Mouse (Mus musculus): ENCODE data around the gene Mybphl. TPM values are rescaled to one million over a fixed set of nuclear protein-coding genes. Genes with fewer than 3 reads are reported as not detected.

The Mybphl gene
- polyA plus RNA-seq, 1 experiment from 2014 or later: not detected

DNA sequence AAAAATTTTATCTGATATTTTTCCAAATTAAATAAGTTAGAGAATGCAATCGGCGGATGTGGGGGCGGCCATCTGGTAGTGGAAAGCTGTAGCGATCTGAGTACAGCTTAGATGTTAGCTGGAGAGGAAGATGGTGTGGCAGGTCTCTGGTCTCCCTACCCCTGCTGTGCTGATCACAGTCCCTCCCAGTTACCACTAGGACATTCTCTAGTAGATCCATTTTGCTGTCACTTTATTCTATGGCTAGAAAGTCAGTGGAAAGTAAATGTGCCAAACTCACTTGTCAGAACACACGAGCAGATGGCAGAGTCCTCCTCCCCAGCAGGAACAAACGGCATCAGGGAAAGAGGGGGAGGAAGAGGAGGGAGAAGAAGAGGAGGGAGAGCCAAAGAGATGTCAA, 6.3 kb upstream of the Mybphl start:
- peaks cover 42% of the 10 kb centered on the region for H3K36me3 ChIP-seq (ENCODE audit: control insufficient read depth, insufficient read depth, low read length)
- no peak overlapping the region for H3K9ac ChIP-seq (ENCODE audit: low read depth, low read length)
- H3K27me3 ChIP-seq (replicated peaks; ENCODE audit: control insufficient read depth, insufficient read depth, low read length): no peaks in the 10 kb centered on the region
- ATAC-seq (ENCODE audit: low read depth): no peak
- WGBS: 77% methylated on average over 6 of the region's 6 CpGs
- DNase-seq (ENCODE audit: low spot score): no peak
- H3K4me3 ChIP-seq (ENCODE audit: low read depth, low read length): no peak overlapping the region
- H3K4me2 ChIP-seq (ENCODE audit: low read depth, low read length): no peak overlapping the region
- peaks cover 6% of the 10 kb centered on the region; the same call in 1 of the 2 replicates for H3K4me1 ChIP-seq (ENCODE audit: control insufficient read depth, insufficient read depth, low read length)
- no peak overlapping the region for H3K27ac ChIP-seq (replicated peaks; ENCODE audit: low read depth, low read length)
- H3K9me3 ChIP-seq (ENCODE audit: control insufficient read depth, low read length): no peaks in the 10 kb centered on the region

DNA sequence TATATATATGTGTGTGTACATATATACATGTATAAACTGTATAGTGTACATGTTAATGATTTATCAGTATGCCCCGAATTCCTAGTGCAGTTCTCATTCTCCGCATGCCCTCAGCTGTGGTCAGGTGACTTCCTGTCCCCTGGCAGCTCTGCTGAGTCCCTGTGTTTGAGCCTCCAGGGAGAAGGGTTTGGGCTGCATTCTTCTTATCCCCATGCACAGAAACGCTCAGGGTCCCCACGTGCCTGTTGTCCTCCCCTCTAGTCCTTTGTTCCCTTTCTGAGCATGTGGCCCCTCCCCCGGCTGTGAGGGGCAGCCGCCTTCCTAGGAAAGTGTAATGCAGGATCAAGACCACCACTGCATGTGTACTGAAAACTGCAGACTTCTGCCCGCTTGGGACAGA, 3.8 kb upstream of the Mybphl start:
- Histone ChIP-seq H3K4me3 (ENCODE audit: low read depth, low read length) (no peak overlapping the region), H3K9me3 (ENCODE audit: control insufficient read depth, low read length) (no peaks in the 10 kb centered on the region), H3K4me2 (ENCODE audit: low read depth, low read length) (no peak overlapping the region), H3K27me3 (replicated peaks; ENCODE audit: control insufficient read depth, insufficient read depth, low read length) (no peaks in the 10 kb centered on the region), H3K4me1 (ENCODE audit: control insufficient read depth, insufficient read depth, low read length) (peaks cover 6% of the 10 kb centered on the region; the same call in 1 of the 2 replicates), H3K36me3 (ENCODE audit: control insufficient read depth, insufficient read depth, low read length) (peaks cover 17% of the 10 kb centered on the region), H3K27ac (replicated peaks; ENCODE audit: low read depth, low read length) (peak overlapping the region; percentile 13; the same call in 1 of the 2 replicates), H3K9ac (ENCODE audit: low read depth, low read length) (no peak overlapping the region)
- WGBS: 10% methylated on average over 7 of the region's 7 CpGs
- ATAC-seq (ENCODE audit: low read depth) (no peak; the same call in 1 of the 2 replicates), DNase-seq (ENCODE audit: low spot score) (peak; percentile 31)

DNA sequence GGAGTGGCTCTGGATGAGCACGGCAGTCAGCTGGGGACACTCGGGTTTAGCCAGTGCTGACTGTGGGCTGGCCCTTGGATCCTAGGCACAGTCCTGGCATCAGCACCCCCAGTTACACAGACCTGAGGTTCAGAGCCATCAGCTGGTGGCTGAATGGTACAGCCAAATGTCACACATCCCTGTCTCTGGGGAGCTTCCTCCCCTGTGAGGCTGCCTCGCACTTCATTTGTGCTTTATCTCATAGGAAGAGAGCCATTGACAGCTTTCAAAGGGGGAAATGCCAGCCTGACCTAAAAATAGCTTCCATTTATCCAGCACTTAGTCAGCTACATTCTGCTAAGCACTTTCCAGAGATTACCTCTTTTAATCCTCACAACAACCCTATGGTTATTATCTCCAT, 1.1 kb upstream of the Mybphl start:
- Histone ChIP-seq H3K27me3 (replicated peaks; ENCODE audit: control insufficient read depth, insufficient read depth, low read length) (no peaks in the 10 kb centered on the region), H3K36me3 (ENCODE audit: control insufficient read depth, insufficient read depth, low read length) (no peaks in the 10 kb centered on the region), H3K4me2 (ENCODE audit: low read depth, low read length) (no peak overlapping the region), H3K4me1 (ENCODE audit: control insufficient read depth, insufficient read depth, low read length) (peaks cover 6% of the 10 kb centered on the region; the same call in 1 of the 2 replicates), H3K9ac (ENCODE audit: low read depth, low read length) (no peak overlapping the region), H3K9me3 (ENCODE audit: control insufficient read depth, low read length) (no peaks in the 10 kb centered on the region), H3K27ac (replicated peaks; ENCODE audit: low read depth, low read length) (no peak overlapping the region), H3K4me3 (ENCODE audit: low read depth, low read length) (no peak overlapping the region)
- ATAC-seq (ENCODE audit: low read depth) (no peak), DNase-seq (ENCODE audit: low spot score) (no peak)
- 68% methylated on average over 3 of the region's 3 CpGs for WGBS

DNA sequence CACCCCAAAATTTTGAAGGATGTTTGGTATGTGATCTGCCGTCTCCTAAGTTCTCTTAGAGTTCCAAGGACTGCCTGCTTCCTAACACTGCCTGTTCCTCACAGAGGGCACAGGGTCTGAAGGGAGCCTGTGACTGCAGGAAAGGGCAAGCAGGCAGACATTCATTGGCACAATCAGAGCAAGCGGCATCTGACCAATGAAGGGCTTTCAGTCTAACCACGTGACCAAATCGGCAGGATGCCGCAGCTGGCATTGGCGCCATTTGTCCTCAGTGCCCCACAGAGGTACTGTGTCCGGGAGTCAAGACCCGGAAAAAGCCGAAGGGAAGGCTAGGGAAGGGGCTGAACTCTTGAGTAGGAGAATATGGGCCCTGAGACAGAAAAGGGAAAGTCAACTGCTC, 2.5 kb downstream of the Mybphl start:
- no peak overlapping the region for H3K9ac ChIP-seq (ENCODE audit: low read depth, low read length)
- WGBS: 66% methylated on average over 9 of the region's 9 CpGs
- DNase-seq (ENCODE audit: low spot score) (no peak), ATAC-seq (ENCODE audit: low read depth) (peak; percentile 16; the same call in 1 of the 2 replicates)
- H3K9me3 ChIP-seq (ENCODE audit: control insufficient read depth, low read length): no peaks in the 10 kb centered on the region
- no peak overlapping the region for H3K27ac ChIP-seq (replicated peaks; ENCODE audit: low read depth, low read length)
- no peaks in the 10 kb centered on the region for H3K27me3 ChIP-seq (replicated peaks; ENCODE audit: control insufficient read depth, insufficient read depth, low read length)
- no peak overlapping the region for H3K4me3 ChIP-seq (ENCODE audit: low read depth, low read length)
- H3K36me3 ChIP-seq (ENCODE audit: control insufficient read depth, insufficient read depth, low read length): no peaks in the 10 kb centered on the region
- H3K4me1 ChIP-seq (ENCODE audit: control insufficient read depth, insufficient read depth, low read length): peaks cover under 1% of the 10 kb centered on the region; the same call in 1 of the 2 replicates
- H3K4me2 ChIP-seq (ENCODE audit: low read depth, low read length): no peak overlapping the region

DNA sequence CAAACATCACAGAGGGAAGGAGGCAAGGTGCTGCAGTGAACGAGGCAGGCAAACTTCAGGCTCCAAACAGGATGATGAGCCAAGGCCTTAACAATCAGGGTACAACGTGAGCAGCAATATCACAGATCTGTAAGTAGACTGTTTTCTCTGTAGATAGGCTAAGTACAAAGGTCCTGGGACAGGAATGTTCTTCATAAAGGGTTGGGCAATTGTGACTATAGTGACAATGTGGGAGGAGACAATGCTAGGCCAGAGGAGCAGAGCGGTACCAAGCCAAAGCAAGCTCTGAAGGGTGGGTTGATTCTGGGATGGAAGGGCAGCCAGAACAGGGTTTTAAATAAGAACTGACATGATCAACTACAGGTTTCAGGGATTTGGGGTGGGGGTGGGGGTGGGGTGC, 3.1 kb downstream of the Mybphl start:
- H3K4me2 ChIP-seq (ENCODE audit: low read depth, low read length): no peak overlapping the region
- DNase-seq (ENCODE audit: low spot score): no peak
- no peak overlapping the region for H3K27ac ChIP-seq (replicated peaks; ENCODE audit: low read depth, low read length)
- no peak overlapping the region for H3K4me3 ChIP-seq (ENCODE audit: low read depth, low read length)
- ATAC-seq (ENCODE audit: low read depth): no peak
- no peaks in the 10 kb centered on the region for H3K36me3 ChIP-seq (ENCODE audit: control insufficient read depth, insufficient read depth, low read length)
- H3K4me1 ChIP-seq (ENCODE audit: control insufficient read depth, insufficient read depth, low read length): peaks cover 7% of the 10 kb centered on the region; the same call in 1 of the 2 replicates
- H3K9me3 ChIP-seq (ENCODE audit: control insufficient read depth, low read length): no peaks in the 10 kb centered on the region
- no peaks in the 10 kb centered on the region for H3K27me3 ChIP-seq (replicated peaks; ENCODE audit: control insufficient read depth, insufficient read depth, low read length)
- WGBS: 77% methylated on average over 3 of the region's 3 CpGs
- no peak overlapping the region for H3K9ac ChIP-seq (ENCODE audit: low read depth, low read length)

DNA sequence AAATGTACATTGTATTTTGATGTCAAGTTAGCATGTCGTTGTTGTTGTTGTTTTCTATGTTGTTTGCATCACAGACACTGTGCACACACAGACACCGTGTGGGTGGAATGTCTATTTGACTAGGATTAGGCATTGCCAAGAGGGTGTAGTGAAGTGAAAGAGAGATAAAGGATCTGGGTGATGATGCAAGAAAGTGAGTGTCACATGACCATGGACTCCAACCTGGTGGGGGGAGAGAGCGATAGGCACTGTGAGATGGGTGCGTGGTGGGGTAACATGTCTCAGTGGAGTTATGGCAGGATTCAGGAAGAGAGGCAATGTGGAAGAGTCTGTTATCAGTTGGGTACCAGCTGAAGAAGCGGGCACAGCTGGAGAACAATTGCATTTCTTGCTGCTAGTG, 4.0 kb downstream of the Mybphl start:
- Histone ChIP-seq H3K27me3 (replicated peaks; ENCODE audit: control insufficient read depth, insufficient read depth, low read length) (no peaks in the 10 kb centered on the region), H3K9ac (ENCODE audit: low read depth, low read length) (no peak overlapping the region), H3K4me3 (ENCODE audit: low read depth, low read length) (no peak overlapping the region), H3K36me3 (ENCODE audit: control insufficient read depth, insufficient read depth, low read length) (no peaks in the 10 kb centered on the region), H3K27ac (replicated peaks; ENCODE audit: low read depth, low read length) (no peak overlapping the region), H3K4me2 (ENCODE audit: low read depth, low read length) (no peak overlapping the region), H3K4me1 (ENCODE audit: control insufficient read depth, insufficient read depth, low read length) (peaks cover 10% of the 10 kb centered on the region; the same call in 1 of the 2 replicates), H3K9me3 (ENCODE audit: control insufficient read depth, low read length) (no peaks in the 10 kb centered on the region)
- ATAC-seq (ENCODE audit: low read depth) (no peak), DNase-seq (ENCODE audit: low spot score) (no peak)
- 82% methylated on average over 5 of the region's 5 CpGs for WGBS

DNA sequence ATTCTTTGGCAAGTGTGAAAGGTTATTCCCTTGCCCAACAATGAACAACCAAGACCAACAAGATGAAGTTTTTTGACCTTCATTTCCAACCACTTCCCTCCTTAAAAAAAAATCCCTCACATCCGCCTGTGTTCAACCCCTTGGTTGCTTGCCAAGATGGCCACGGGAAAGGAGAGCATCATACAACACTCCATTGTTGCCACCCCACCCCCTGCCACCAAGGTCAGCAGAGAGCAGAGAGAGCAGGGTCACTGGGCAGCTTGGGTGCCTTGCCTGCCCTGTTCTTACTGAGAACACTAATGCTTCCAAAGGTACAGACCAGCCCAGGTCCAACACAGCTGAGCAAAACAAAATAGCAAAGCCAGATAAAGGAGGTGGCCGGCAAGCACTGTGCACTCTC, 7.6 kb downstream of the Mybphl start:
- Histone ChIP-seq H3K9ac (ENCODE audit: low read depth, low read length) (no peak overlapping the region), H3K4me3 (ENCODE audit: low read depth, low read length) (no peak overlapping the region), H3K9me3 (ENCODE audit: control insufficient read depth, low read length) (no peaks in the 10 kb centered on the region), H3K36me3 (ENCODE audit: control insufficient read depth, insufficient read depth, low read length) (no peaks in the 10 kb centered on the region), H3K27me3 (replicated peaks; ENCODE audit: control insufficient read depth, insufficient read depth, low read length) (no peaks in the 10 kb centered on the region), H3K27ac (replicated peaks; ENCODE audit: low read depth, low read length) (0 out of 2 replicates have a peak overlapping the region, but pooled peaks have one; percentile 23), H3K4me1 (ENCODE audit: control insufficient read depth, insufficient read depth, low read length) (peaks cover 10% of the 10 kb centered on the region; the same call in 1 of the 2 replicates), H3K4me2 (ENCODE audit: low read depth, low read length) (no peak overlapping the region)
- WGBS: 56% methylated on average over 3 of the region's 3 CpGs
- DNase-seq (ENCODE audit: low spot score) (no peak), ATAC-seq (ENCODE audit: low read depth) (no peak)

DNA sequence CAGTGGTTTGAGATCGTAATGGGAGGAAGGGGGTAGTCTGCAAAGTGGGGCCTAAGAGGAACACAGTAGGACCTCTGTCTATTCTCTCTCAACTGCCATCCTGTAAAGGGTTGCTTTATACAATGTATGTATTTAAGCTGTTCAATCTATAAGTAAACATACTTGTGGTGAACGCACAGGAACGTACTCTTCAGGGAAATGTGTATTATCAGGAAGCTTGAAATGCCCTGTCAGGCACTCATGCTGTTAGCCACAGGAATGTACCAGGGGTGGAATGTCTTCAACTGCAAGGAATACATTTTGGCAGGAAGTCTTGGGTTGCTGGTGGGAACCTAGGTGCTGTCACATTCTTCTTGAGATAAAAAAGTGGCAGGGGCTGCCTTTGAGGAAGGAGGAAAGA, 8.0 kb downstream of the Mybphl start:
- H3K27ac ChIP-seq (replicated peaks; ENCODE audit: low read depth, low read length): 0 out of 2 replicates have a peak overlapping the region, but pooled peaks have one; percentile 23
- no peak overlapping the region for H3K4me3 ChIP-seq (ENCODE audit: low read depth, low read length)
- H3K36me3 ChIP-seq (ENCODE audit: control insufficient read depth, insufficient read depth, low read length): no peaks in the 10 kb centered on the region
- no peak overlapping the region for H3K4me2 ChIP-seq (ENCODE audit: low read depth, low read length)
- H3K4me1 ChIP-seq (ENCODE audit: control insufficient read depth, insufficient read depth, low read length): peaks cover 10% of the 10 kb centered on the region; the same call in 1 of the 2 replicates
- no peak overlapping the region for H3K9ac ChIP-seq (ENCODE audit: low read depth, low read length)
- WGBS: 49% methylated on average over 3 of the region's 3 CpGs
- H3K27me3 ChIP-seq (replicated peaks; ENCODE audit: control insufficient read depth, insufficient read depth, low read length): no peaks in the 10 kb centered on the region
- no peaks in the 10 kb centered on the region for H3K9me3 ChIP-seq (ENCODE audit: control insufficient read depth, low read length)
- DNase-seq (ENCODE audit: low spot score): peak; percentile 68
- ATAC-seq (ENCODE audit: low read depth): peak; percentile 57; the same call in 1 of the 2 replicates

All from embryonic facial prominence, embryonic 14.5 days (tissue).